Mouse (Mus musculus): ENCODE measurements around the gene Cpm. TPM values are rescaled to one million over a fixed set of nuclear protein-coding genes. Genes with fewer than 3 reads are reported as not detected.

Cpm gene
- polyA plus RNA-seq, 1 experiment from 2014 or later: 32.8 TPM

- ATAC-seq: no peak
- no peak for TF ChIP-seq CTCF (IDR thresholded peaks at IDR 0.05; ENCODE audit: low read depth)
- Histone ChIP-seq H3K4me1 (replicated peaks; ENCODE audit: control insufficient read depth, insufficient read depth, low read length) (no peaks in the 10 kb centered on the region), H3K9me3 (ENCODE audit: control insufficient read depth) (no peaks in the 10 kb centered on the region), H3K27ac (ENCODE audit: low read depth, low read length) (no peak overlapping the region), H3K4me2 (replicated peaks; ENCODE audit: low read depth) (no peak overlapping the region), H3K9ac (ENCODE audit: low read depth, low read length) (no peak overlapping the region), H3K27me3 (replicated peaks; ENCODE audit: control insufficient read depth, insufficient read depth, low read length) (0 out of 2 replicates have a peak, but pooled peaks cover 2% of the 10 kb centered on the region), H3K4me3 (ENCODE audit: low read depth, low read length) (no peak overlapping the region), H3K36me3 (ENCODE audit: control insufficient read depth, insufficient read depth) (no peaks in the 10 kb centered on the region)
- 84% methylated on average over 3 of the region's 3 CpGs for WGBS
Observed at GRCm38 (mm10) chr10:117626297-117626613, 3.0 kb upstream of the Cpm start.

- WGBS: 68% methylated on average over 7 of the region's 7 CpGs
- Histone ChIP-seq H3K27me3 (replicated peaks; ENCODE audit: control insufficient read depth, insufficient read depth, low read length) (0 out of 2 replicates have a peak, but pooled peaks cover 2% of the 10 kb centered on the region), H3K36me3 (ENCODE audit: control insufficient read depth, insufficient read depth) (no peaks in the 10 kb centered on the region), H3K4me2 (replicated peaks; ENCODE audit: low read depth) (no peak overlapping the region), H3K27ac (ENCODE audit: low read depth, low read length) (no peak overlapping the region), H3K4me1 (replicated peaks; ENCODE audit: control insufficient read depth, insufficient read depth, low read length) (no peaks in the 10 kb centered on the region), H3K9ac (ENCODE audit: low read depth, low read length) (no peak overlapping the region), H3K4me3 (ENCODE audit: low read depth, low read length) (no peak overlapping the region), H3K9me3 (ENCODE audit: control insufficient read depth) (no peaks in the 10 kb centered on the region)
- no peak for TF ChIP-seq CTCF (IDR thresholded peaks at IDR 0.05; ENCODE audit: low read depth)
- no peak for ATAC-seq
Observed at GRCm38 (mm10) chr10:117626840-117627615, 2.3 kb upstream of the Cpm start.

GRCm38 (mm10) chr10:117627616-117627930 lies 1.7 kb upstream of the Cpm start:
- no peak overlapping the region for H3K27ac ChIP-seq (ENCODE audit: low read depth, low read length)
- 53% methylated on average over 7 of the region's 7 CpGs for WGBS
- no peak overlapping the region for H3K4me3 ChIP-seq (ENCODE audit: low read depth, low read length)
- H3K9me3 ChIP-seq (ENCODE audit: control insufficient read depth): no peaks in the 10 kb centered on the region
- no peak for ATAC-seq
- no peak overlapping the region for H3K4me2 ChIP-seq (replicated peaks; ENCODE audit: low read depth)
- no peaks in the 10 kb centered on the region for H3K4me1 ChIP-seq (replicated peaks; ENCODE audit: control insufficient read depth, insufficient read depth, low read length)
- H3K36me3 ChIP-seq (ENCODE audit: control insufficient read depth, insufficient read depth): no peaks in the 10 kb centered on the region
- no peak for TF ChIP-seq CTCF (IDR thresholded peaks at IDR 0.05; ENCODE audit: low read depth)
- H3K27me3 ChIP-seq (replicated peaks; ENCODE audit: control insufficient read depth, insufficient read depth, low read length): 0 out of 2 replicates have a peak, but pooled peaks cover 2% of the 10 kb centered on the region
- no peak overlapping the region for H3K9ac ChIP-seq (ENCODE audit: low read depth, low read length)

- Histone ChIP-seq H3K4me2 (replicated peaks; ENCODE audit: low read depth) (no peak overlapping the region; the same call in 1 of the 2 replicates), H3K4me1 (replicated peaks; ENCODE audit: control insufficient read depth, insufficient read depth, low read length) (no peaks in the 10 kb centered on the region), H3K36me3 (ENCODE audit: control insufficient read depth, insufficient read depth) (no peaks in the 10 kb centered on the region), H3K9me3 (ENCODE audit: control insufficient read depth) (no peaks in the 10 kb centered on the region), H3K27ac (ENCODE audit: low read depth, low read length) (no peak overlapping the region), H3K4me3 (ENCODE audit: low read depth, low read length) (no peak overlapping the region), H3K9ac (ENCODE audit: low read depth, low read length) (no peak overlapping the region), H3K27me3 (replicated peaks; ENCODE audit: control insufficient read depth, insufficient read depth, low read length) (0 out of 2 replicates have a peak, but pooled peaks cover 2% of the 10 kb centered on the region)
- no peak for TF ChIP-seq CTCF (IDR thresholded peaks at IDR 0.05; ENCODE audit: low read depth)
- 59% methylated on average over 6 of the region's 6 CpGs for WGBS
- no peak for ATAC-seq
Observed at GRCm38 (mm10) chr10:117627949-117628348, 1.4 kb upstream of the Cpm start.

GRCm38 (mm10) chr10:117628363-117629168 lies 734 bp upstream of the Cpm start:
- Histone ChIP-seq H3K9me3 (ENCODE audit: control insufficient read depth) (no peaks in the 10 kb centered on the region), H3K4me1 (replicated peaks; ENCODE audit: control insufficient read depth, insufficient read depth, low read length) (no peaks in the 10 kb centered on the region), H3K36me3 (ENCODE audit: control insufficient read depth, insufficient read depth) (no peaks in the 10 kb centered on the region), H3K9ac (ENCODE audit: low read depth, low read length) (peak overlapping the region; percentile 55), H3K4me2 (replicated peaks; ENCODE audit: low read depth) (peak overlapping the region; percentile 98), H3K27ac (ENCODE audit: low read depth, low read length) (no peak overlapping the region), H3K27me3 (replicated peaks; ENCODE audit: control insufficient read depth, insufficient read depth, low read length) (0 out of 2 replicates have a peak, but pooled peaks cover 2% of the 10 kb centered on the region), H3K4me3 (ENCODE audit: low read depth, low read length) (peak overlapping the region; percentile 69)
- ATAC-seq: no peak
- no peak for TF ChIP-seq CTCF (IDR thresholded peaks at IDR 0.05; ENCODE audit: low read depth)
- WGBS: 6% methylated on average over 25 of the region's 25 CpGs

GRCm38 (mm10) chr10:117630176-117630575 lies 876 bp downstream of the Cpm start:
- Histone ChIP-seq H3K27ac (ENCODE audit: low read depth, low read length) (no peak overlapping the region), H3K9me3 (ENCODE audit: control insufficient read depth) (no peaks in the 10 kb centered on the region), H3K27me3 (replicated peaks; ENCODE audit: control insufficient read depth, insufficient read depth, low read length) (0 out of 2 replicates have a peak, but pooled peaks cover 2% of the 10 kb centered on the region), H3K4me2 (replicated peaks; ENCODE audit: low read depth) (peak overlapping the region; percentile 98), H3K4me1 (replicated peaks; ENCODE audit: control insufficient read depth, insufficient read depth, low read length) (no peaks in the 10 kb centered on the region), H3K4me3 (ENCODE audit: low read depth, low read length) (peak overlapping the region; percentile 69), H3K36me3 (ENCODE audit: control insufficient read depth, insufficient read depth) (no peaks in the 10 kb centered on the region), H3K9ac (ENCODE audit: low read depth, low read length) (no peak overlapping the region)
- TF ChIP-seq CTCF (IDR thresholded peaks at IDR 0.05; ENCODE audit: low read depth): no peak
- no peak for ATAC-seq
- WGBS: 15% methylated on average over 8 of the region's 8 CpGs

All from intestine, postnatal 0 days (tissue).